Mouse (Mus musculus): Measurements from ENCODE around the gene Gm12185. TPM values are rescaled to one million over a fixed set of nuclear protein-coding genes. Genes with fewer than 3 reads are reported as not detected.

Gene Gm12185
- total and polyA plus RNA-seq, 3 experiments = 0.06 to 3.3 (median 1.9) TPM

Other genes with a start within 250 kb of the Gm12185 start
- 100 to 1,000 TPM; 663 to 695 TPM for gene Rack1, start 191.9 kb downstream of the Gm12185 start, total RNA-seq (2021)
- gene Rack1, start 191.9 kb downstream of the Gm12185 start, polyA plus RNA-seq (2012; rRNA removed) = 1,357 and 1,385 TPM in 2 replicates
- gene Trim41, start 174.9 kb downstream of the Gm12185 start, total RNA-seq (2021) = 10 to 100 TPM; 38.6 to 45.0 TPM
- 36.5 and 38.6 TPM in 2 replicates for gene Trim41, start 174.9 kb downstream of the Gm12185 start, polyA plus RNA-seq (2012; rRNA removed)
- 1 to 10 TPM; 8.8 to 9.0 TPM for gene Trim7, start 166.1 kb downstream of the Gm12185 start, total RNA-seq (2021)
- 16.5 and 21.0 TPM in 2 replicates for gene Trim7, start 166.1 kb downstream of the Gm12185 start, polyA plus RNA-seq (2012; rRNA removed)
- gene Gm12184, start 165.6 kb downstream of the Gm12185 start, total RNA-seq (2021) = 1 to 10 TPM; 1.8 to 6.2 TPM
- gene Gm12184, start 165.6 kb downstream of the Gm12185 start, polyA plus RNA-seq (2012; rRNA removed) = 10.5 and 17.5 TPM in 2 replicates
- gene Irgm1, start 120.5 kb downstream of the Gm12185 start, total RNA-seq (2021) = 10 to 100 TPM; 19.8 to 22.3 TPM
- 4.1 and 6.3 TPM in 2 replicates for gene Irgm1, start 120.5 kb downstream of the Gm12185 start, polyA plus RNA-seq (2012; rRNA removed)
- gene Gm5431, start 90.0 kb downstream of the Gm12185 start, total RNA-seq (2021) = 1 to 10 TPM; 1.8 to 2.9 TPM
- gene Gm5431, start 90.0 kb downstream of the Gm12185 start, polyA plus RNA-seq (2012; rRNA removed) = 0.09 and 0.12 TPM in 2 replicates
- gene Psme2b, start 46.0 kb downstream of the Gm12185 start, total RNA-seq (2021) = 1 to 10 TPM; 3.1 to 3.8 TPM
- 3.2 and 3.7 TPM in 2 replicates for gene Psme2b, start 46.0 kb downstream of the Gm12185 start, polyA plus RNA-seq (2012; rRNA removed)
- not detected for gene Olfr56, start 13.3 kb downstream of the Gm12185 start, total RNA-seq (2021)
- 0.04 and 0.07 TPM in 2 replicates for gene Olfr56, start 13.3 kb downstream of the Gm12185 start, polyA plus RNA-seq (2012; rRNA removed)
- 1 to 10 TPM; 1.7 to 2.9 TPM for gene 9930111J21Rik1, start 12.8 kb downstream of the Gm12185 start, total RNA-seq (2021)
- 0.80 and 0.86 TPM in 2 replicates for gene 9930111J21Rik1, start 12.8 kb downstream of the Gm12185 start, polyA plus RNA-seq (2012; rRNA removed)
- gene Tgtp1, start 1.9 kb upstream of the Gm12185 start, total RNA-seq (2021) = 1 to 10 TPM; 3.3 to 3.8 TPM
- gene Tgtp1, start 1.9 kb upstream of the Gm12185 start, polyA plus RNA-seq (2012; rRNA removed) = 0.07 and 0.29 TPM in 2 replicates
- gene 9930111J21Rik2, start 59.0 kb upstream of the Gm12185 start, total RNA-seq (2021) = 1 to 10 TPM; 3.9 to 4.0 TPM
- gene 9930111J21Rik2, start 59.0 kb upstream of the Gm12185 start, polyA plus RNA-seq (2012; rRNA removed) = 0.53 and 0.61 TPM in 2 replicates
- gene Tgtp2, start 72.0 kb upstream of the Gm12185 start, total RNA-seq (2021) = 1 to 10 TPM; 3.8 to 4.0 TPM
- gene Tgtp2, start 72.0 kb upstream of the Gm12185 start, polyA plus RNA-seq (2012; rRNA removed) = 0.40 and 1.5 TPM in 2 replicates
- gene Ifi47, start 84.4 kb upstream of the Gm12185 start, total RNA-seq (2021) = 1 to 10 TPM; 3.7 to 5.4 TPM
- gene Ifi47, start 84.4 kb upstream of the Gm12185 start, polyA plus RNA-seq (2012; rRNA removed) = 0.68 and 0.71 TPM in 2 replicates
- gene Olfr1396, start 122.6 kb upstream of the Gm12185 start, total RNA-seq (2021) = 1 to 10 TPM; 1.9 to 3.6 TPM
- 3.4 and 3.7 TPM in 2 replicates for gene Olfr1396, start 122.6 kb upstream of the Gm12185 start, polyA plus RNA-seq (2012; rRNA removed)
- gene Olfr1395, start 150.0 kb upstream of the Gm12185 start, total RNA-seq (2021) = not detected
- not detected in 2 replicates for gene Olfr1395, start 150.0 kb upstream of the Gm12185 start, polyA plus RNA-seq (2012; rRNA removed)
- not detected for gene Olfr1394, start 162.2 kb upstream of the Gm12185 start, total RNA-seq (2021)
- gene Olfr1394, start 162.2 kb upstream of the Gm12185 start, polyA plus RNA-seq (2012; rRNA removed) = not detected in 2 replicates
- 10 to 100 TPM; 13.3 to 33.0 TPM for gene Btnl9, start 194.9 kb upstream of the Gm12185 start, total RNA-seq (2021)
- gene Btnl9, start 194.9 kb upstream of the Gm12185 start, polyA plus RNA-seq (2012; rRNA removed) = 90.4 and 126 TPM in 2 replicates
- 10 to 100 TPM; 25.8 to 40.9 TPM for gene Zfp62, start 211.1 kb upstream of the Gm12185 start, total RNA-seq (2021)
- gene Zfp62, start 211.1 kb upstream of the Gm12185 start, polyA plus RNA-seq (2012; rRNA removed) = 2.2 and 2.7 TPM in 2 replicates

Measured in adrenal gland, adult 2 months (tissue).